Mouse (Mus musculus) bone marrow macrophage, adult 2 months (primary cell): ENCODE results near the gene Gm10053. TPM values are rescaled to one million over a fixed set of nuclear protein-coding genes. Genes with fewer than 3 reads are reported as not detected.
A peak's percentile ranks its signal among the peaks of the same experiment; 100 is the strongest.

Source experiments
- H3K27ac ChIP-seq: 2 replicates; pipeline ENCODE4 v1.5.1; 2012; ENCODE audit warnings: low read depth, low read length; ENCODE audit not compliant: insufficient read depth
- H3K4me1 ChIP-seq: 2 replicates; pipeline ENCODE4 v1.6.1; 2012; ENCODE audit warnings: low read length; ENCODE audit not compliant: control insufficient read depth, insufficient read depth
- H3K4me3 ChIP-seq: 2 replicates; pipeline ENCODE4 v1.5.1; 2012; ENCODE audit warnings: mild to moderate bottlenecking, low read length, moderate library complexity; ENCODE audit not compliant: insufficient read depth
- CTCF ChIP-seq: IDR thresholded peaks from 2 replicates; pipeline ENCODE4 v1.5.1; 2012; ENCODE audit warnings: low read depth, mild to moderate bottlenecking, low read length, moderate library complexity
- POLR2A ChIP-seq: IDR thresholded peaks from 2 replicates; pipeline ENCODE4 v1.6.1; 2012; ENCODE audit warnings: mild to moderate bottlenecking, low read depth, low read length, borderline replicate concordance
- polyA plus RNA-seq: library from polyadenylated mRNA; stranded (reverse); fragments of >200 nt; gene quantifications from 2 replicates; pipeline ENCODE4 v1.2.4, GENCODE M21; 2012; ENCODE audit not compliant: missing spikeins, insufficient read depth, insufficient read length

The Gm10053 gene
- polyA plus RNA-seq, 1 experiment, result 59.4 TPM

DNA sequence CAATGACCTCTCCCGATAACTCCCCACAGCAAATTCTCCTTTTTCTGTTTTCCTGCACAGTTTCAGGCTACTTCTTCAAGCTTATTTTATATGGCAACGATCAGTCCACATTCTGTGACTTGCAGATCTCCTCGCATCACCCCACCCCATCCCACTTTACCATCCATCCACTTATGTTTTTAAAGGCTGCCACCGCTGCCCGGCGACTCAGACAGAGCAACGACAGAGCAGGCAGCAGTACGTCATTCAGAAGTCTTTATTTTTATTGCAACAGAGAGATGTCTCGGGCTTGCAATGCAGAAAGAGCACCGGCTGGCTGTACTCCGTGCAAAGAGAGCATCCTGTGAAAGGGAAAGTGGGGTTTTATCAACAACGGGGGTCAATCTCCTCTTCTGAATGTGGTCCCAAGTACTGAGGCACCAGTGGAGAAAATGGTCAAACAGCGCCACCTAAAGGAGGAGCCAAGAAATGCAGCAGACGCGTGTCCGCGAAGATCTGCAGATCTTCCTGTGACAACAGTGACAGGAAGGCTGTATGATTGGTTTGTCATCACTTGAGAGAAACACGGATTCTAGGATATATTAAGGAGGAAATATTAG, 4.3 kb upstream of the Gm10053 start:
- TF ChIP-seq CTCF (peak; percentile 95), POLR2A (no peak)
- no peaks in the 10 kb centered on the region for H3K4me1 ChIP-seq
- no peak overlapping the region for H3K27ac ChIP-seq
- H3K4me3 ChIP-seq, result peak overlapping the region; percentile 36

DNA sequence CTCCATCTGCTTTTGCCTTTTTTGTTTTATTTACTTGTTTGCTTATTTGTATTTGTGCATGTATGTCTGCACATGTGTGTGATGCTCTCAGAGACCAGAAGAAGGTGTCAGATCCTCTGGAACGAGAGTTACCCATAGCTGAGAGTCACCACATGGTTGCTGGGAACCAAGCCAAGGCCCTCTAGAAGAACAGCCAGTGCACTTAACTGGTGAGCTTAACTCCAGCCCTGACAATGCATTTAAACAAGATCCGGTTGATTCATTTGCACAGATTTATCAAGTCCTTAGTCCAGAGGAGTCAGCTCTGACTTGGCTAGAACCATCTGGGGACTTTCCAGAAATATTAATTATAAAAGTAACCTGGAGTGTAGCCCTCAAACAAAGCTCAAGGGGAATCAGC, 1.6 kb upstream of the Gm10053 start:
- no peak for TF ChIP-seq CTCF
- no peak for TF ChIP-seq POLR2A
- Histone ChIP-seq H3K4me1 (no peaks in the 10 kb centered on the region), H3K27ac (no peak overlapping the region), H3K4me3 (no peak overlapping the region)

DNA sequence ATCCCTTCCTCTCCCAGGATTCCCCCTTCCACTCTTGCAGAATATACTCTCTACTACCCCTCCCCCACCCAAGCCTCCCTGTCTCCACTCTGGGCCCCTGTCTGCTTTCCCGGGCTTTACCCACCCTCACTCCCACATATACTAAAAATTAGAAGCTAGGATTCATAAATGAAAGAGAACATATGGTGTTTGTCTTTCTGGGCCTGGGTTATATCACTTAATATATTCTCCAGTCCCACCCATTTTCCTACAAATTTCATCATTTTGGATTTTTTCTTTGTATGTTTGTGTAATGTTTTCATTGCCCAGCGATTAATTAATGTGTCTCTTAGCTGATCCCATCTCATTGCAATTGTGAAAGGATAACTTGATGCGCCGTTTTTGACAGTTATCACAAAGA, 5.8 kb downstream of the Gm10053 start:
- no peak overlapping the region for H3K4me3 ChIP-seq
- no peak for TF ChIP-seq CTCF
- no peak for TF ChIP-seq POLR2A

DNA sequence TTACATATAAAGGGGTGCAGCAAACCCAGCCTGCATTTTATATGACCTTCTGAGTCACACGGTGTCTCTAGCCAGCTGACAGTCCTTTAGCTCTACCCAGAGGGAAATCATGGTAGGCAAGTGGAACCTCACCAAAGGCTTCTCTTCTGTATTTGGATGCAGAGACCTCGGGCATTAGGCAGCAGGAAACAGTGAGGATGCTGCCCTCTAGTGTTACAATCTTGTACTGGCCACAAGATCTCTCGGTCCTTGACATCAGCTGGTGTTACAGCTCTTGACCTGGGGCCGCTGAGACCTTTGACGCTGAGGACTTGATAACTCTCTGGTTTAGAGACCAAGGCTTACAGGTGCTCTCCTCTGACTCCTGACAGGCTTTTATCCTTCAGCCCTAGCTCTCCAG, 10.0 kb downstream of the Gm10053 start:
- Histone ChIP-seq H3K4me3 (no peak overlapping the region), H3K27ac (no peak overlapping the region), H3K4me1 (no peaks in the 10 kb centered on the region)
- TF ChIP-seq CTCF, result peak; percentile 53
- TF ChIP-seq POLR2A, result no peak

More for the DNA sequence above, 5.8 kb downstream of the Gm10053 start:
- Histone ChIP-seq H3K4me1 (no peaks in the 10 kb centered on the region), H3K27ac (no peak overlapping the region)

DNA sequence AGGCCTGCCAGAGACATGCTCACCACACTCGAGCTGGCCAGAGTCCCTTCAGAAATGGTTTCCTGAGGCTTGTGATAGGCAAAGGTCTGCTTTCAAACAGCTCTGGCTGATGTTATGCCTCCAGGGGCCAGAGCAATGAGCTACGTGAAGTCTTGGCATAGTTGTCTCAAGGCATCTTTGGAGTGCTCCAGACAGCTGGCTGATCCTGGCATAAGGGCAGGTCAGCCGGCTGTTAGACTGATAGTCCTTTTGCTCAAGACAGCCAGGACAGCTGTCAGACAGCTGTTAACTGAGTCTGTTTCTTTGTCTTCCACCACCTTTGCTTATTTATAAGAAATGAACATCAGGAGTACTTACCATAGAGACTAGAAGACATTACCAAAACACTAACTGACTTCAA, 11.4 kb downstream of the Gm10053 start:
- TF ChIP-seq CTCF, result no peak
- no peak for TF ChIP-seq POLR2A
- Histone ChIP-seq H3K4me1 (no peaks in the 10 kb centered on the region), H3K27ac (no peak overlapping the region), H3K4me3 (no peak overlapping the region)

DNA sequence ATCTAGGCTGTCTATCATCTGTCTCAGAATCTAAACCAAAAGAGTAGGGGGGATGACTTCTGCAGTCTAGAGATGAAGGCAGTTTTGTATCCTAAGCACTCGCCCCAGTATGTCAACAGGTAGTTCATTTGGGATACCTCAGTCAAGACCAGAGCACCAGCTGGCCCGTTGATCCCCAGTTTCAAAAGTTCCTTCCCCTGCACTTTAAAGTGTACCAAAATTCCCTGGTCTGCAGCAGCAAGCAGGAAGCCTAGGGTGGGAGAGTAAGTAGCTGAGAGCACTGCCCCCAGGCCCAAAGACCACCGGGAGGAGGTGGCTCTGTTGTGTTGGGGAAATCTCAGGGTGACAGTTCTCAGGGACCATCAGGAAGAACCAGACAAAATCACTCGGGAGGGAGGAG, 21.1 kb downstream of the Gm10053 start:
- no peak overlapping the region for H3K4me3 ChIP-seq
- TF ChIP-seq POLR2A (no peak), CTCF (no peak)

DNA sequence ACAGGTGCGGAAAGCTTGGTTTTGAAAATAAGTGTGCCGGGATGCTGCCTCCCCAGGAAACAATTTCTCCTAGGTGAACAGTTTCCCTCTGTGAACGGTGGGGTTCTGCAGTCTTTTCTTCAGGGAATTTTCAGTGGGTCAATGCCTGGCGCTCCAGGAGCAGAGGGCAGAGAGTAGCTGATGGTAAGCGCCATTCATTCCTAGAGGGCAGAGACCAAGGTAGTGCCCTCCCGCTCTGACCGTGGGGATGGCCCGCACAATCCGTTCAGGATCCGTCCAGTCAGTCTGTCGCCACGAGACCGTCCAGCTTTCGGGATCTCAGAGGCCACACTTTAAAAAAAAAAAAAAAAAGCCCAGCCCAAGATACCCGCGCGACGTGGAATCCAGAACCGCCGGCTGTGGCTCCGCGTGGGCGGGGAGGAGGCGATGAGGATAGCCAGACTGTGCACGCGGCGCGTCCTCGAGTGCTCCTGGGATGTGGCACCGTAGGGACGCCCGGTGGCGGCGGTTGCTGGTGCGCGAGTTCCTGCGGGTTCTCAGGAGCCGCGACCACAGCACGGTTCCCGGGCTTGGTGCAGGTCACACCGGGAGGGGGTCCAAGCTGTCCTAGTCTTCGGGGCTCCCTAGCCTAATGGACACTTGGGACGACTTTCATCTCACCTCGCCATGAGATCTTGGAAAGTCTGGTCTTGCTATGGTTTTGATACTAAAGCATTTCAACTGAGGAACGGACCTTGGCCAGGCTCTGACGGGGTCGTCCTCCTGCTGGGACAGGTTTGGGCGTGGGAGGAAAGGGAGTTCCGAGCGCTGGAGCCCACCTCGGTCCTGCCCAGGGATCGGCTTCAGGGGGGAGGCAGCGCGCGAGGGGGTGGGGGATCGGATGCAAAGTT, 21.8 kb downstream of the Gm10053 start:
- no peak overlapping the region for H3K27ac ChIP-seq
- no peak overlapping the region for H3K4me3 ChIP-seq
- TF ChIP-seq POLR2A, result no peak
- TF ChIP-seq CTCF, result no peak
- H3K4me1 ChIP-seq, result no peaks in the 10 kb centered on the region

More for the DNA sequence above, 21.1 kb downstream of the Gm10053 start:
- H3K27ac ChIP-seq, result no peak overlapping the region
- no peaks in the 10 kb centered on the region for H3K4me1 ChIP-seq

DNA sequence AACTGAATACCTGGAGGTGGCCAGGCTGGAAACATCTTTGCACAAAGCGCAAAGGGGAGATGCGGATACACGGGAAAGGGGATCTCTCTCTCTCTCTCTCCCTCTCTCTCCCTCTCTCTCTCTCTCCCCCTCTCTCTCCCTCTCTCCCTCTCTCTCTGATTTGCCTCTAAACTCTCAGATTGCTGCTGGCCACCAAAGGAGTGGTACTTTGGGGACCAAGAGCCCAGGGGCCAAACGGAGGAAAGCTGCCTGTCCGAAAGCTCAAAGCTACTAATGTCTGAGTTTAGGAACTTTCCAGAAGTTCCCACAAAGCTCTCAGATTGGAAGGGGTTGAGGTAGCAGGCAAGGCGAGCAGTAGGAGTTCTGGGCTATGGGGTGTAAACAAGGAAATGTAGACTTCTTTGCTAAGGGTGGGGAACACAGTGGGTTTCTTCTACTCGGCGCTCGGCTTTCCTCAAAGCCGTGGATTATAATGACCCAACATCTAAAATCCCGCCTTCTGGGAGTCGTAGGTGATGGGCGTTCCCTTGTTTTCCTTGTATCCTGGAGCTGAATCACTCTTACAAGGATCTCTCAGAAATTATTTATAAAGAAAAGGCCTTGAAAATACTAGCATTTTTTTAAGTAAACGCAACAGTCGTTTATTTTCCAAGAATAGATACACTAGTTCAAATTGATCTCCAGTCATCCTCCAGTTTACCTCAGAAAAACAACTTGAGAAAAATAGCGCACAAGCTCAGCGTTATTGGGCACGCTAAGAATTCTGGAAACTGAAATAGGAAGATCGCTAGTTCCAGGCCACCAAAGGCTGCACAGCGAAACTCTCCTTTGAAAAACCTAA, 22.6 kb downstream of the Gm10053 start:
- Histone ChIP-seq H3K27ac (no peak overlapping the region), H3K4me3 (no peak overlapping the region), H3K4me1 (no peaks in the 10 kb centered on the region)
- TF ChIP-seq POLR2A, result no peak

DNA sequence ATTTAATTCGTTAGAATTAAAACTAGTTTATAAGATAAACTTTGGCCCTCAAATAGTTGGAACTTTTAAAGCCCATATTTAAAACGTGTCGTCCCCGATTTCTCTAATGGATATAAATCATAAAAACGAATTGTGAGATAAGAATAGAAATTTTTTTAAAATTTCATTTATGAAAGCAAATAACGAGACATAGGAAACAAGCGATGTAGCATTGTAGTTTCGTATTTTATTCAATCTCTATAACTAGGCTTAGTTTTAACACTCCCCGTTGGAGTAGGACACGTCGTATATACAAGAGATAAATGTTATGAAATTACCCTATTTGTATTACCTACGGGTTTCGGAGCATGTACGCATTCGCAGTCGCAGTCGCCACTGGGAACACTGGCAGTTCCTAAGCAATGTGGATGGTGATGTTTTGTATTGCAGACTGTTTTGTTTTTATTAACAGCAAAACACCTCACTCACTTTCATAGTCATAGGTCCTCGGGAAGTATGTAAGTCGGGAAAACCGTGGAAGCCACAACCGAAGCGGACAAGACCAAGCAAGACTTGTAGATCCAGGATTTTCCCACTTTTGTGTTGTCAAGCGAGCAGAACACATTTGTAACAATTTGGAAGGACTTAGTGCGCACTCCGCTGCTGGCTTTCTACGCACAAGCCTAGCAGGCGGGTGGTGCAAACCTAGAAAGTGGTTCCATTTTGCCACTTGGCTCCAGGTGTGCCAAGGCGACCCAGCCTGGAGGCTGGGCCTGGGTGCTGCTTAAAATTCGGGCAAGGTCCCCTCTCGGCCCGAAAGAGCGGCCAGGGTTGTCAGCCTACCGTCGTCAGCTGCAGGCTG, 23.5 kb downstream of the Gm10053 start:
- H3K4me1 ChIP-seq, result no peaks in the 10 kb centered on the region
- H3K27ac ChIP-seq, result no peak overlapping the region
- no peak overlapping the region for H3K4me3 ChIP-seq
- TF ChIP-seq CTCF, result no peak
- TF ChIP-seq POLR2A, result no peak
